ENCODE assay signal across 19 mouse cellular contexts in the genomic region with DNA sequence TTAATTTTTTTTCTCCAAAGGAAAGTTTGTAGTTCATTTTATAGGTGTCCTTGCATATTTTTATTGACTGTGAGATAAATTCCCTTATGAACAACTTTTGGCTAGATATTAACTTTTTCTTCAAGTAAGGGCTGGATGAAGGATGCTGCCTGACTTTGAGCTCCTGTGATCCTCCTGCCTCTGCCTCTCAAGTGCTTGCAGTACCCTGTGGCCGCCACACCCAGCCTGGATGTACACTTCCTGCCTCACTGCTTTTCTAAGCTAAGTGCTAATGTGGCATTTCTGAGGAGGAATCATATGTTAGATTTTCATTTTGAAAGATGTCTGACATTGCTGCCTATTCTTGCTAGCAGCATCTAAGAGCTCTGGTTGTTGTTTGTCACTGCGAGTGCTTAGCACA.
DNase-seq lines count a peak whose midpoint lies in the region; ATAC-seq and TF ChIP-seq lines count a peak whose summit lies in the region.
"Had no signal": no experiment of that assay in that cellular context is flagged by ENCODE, and none has a peak within 500 bp of the region (broad histone marks: within the 10 kb centered on the region; RNA-seq: fewer than 3 reads in every experiment).

No protein-coding gene starts in this region.

- ATAC-seq in megakaryocyte progenitor cell, adult 5-6 weeks (replicated peaks; ENCODE audit: poor library complexity) = peak; percentile 58; the same call in 1 of the 2 replicates
- ATAC-seq: activated CD4-positive, CD25-positive, alpha-beta regulatory T cell, adult 4 months; forebrain, postnatal 0 days had no signal

- H3K27ac ChIP-seq in layer of hippocampus, adult 2 months = no peak overlapping the region
- H3K27ac ChIP-seq: embryonic facial prominence, embryonic 12.5 days; heart, adult 2 months; hindbrain, embryonic 10.5 days; macrophage had no signal

- DNase-seq in layer of hippocampus, adult 2 months (ENCODE audit: low spot score in 2 of 2) = no peak
- DNase-seq in layer of hippocampus, adult 9-11 months = no peak
- peak; percentile 16 for DNase-seq in 3T3-L1 (ENCODE audit: low read depth, low spot score)
- peak; percentile 8 for DNase-seq in CD4-positive helper T cell, adult 2 months (ENCODE audit: low read depth, low spot score)
- no peak for DNase-seq in cerebellum, postnatal 14 days
- DNase-seq in frontal cortex, postnatal 25 days (ENCODE audit: low spot score in 2 of 2) = no peak
- DNase-seq: adrenal gland, postnatal 14 days; cerebellum, adult 11-12 months; forebrain, postnatal 0 days; gastrocnemius, adult 2 months; heart, adult 2 months; layer of hippocampus, postnatal 36 days; midbrain, embryonic 14.5 days had no signal

- 0 out of 2 replicates have a peak, but pooled peaks have one; percentile 20 for TF ChIP-seq CTCF in layer of hippocampus, adult 2 months (conservative IDR thresholded peaks at IDR 0.05)

- H3K4me3 ChIP-seq in layer of hippocampus, adult 2 months = no peak overlapping the region
- H3K4me3 ChIP-seq: embryonic facial prominence, embryonic 12.5 days; gastrocnemius, adult 2 months; heart, adult 2 months; hindbrain, embryonic 10.5 days; myocyte had no signal

Comparison
In these comparisons a context has a peak if more than half of its experiments do, and no peak if none do; other contexts are left out.
1. DNase-seq: peak in 3T3-L1 (single experiment) and CD4-positive helper T cell, adult 2 months (single experiment); none in layer of hippocampus, adult 2 months (0 of 2), layer of hippocampus, adult 9-11 months (single experiment), cerebellum, postnatal 14 days (0 of 2) and frontal cortex, postnatal 25 days (0 of 2).